Mouse (Mus musculus) telencephalon, adult 2 months (tissue): ENCODE measurements at regions not wholly inside any gene's neighbourhood (a gene's known extent, or its start where the extent isn't known, plus 50 kb on each side); places are given as distances from the start of the nearest gene placed in this dataset.
A peak's percentile ranks its signal among the peaks of the same experiment; 100 is the strongest.

ENCODE experiments used
- DNase-seq: peaks from one replicate; pipeline ENCODE4 v3.0.0-alpha.2; 2011; ENCODE audit warnings: low read depth, low spot score

DNA sequence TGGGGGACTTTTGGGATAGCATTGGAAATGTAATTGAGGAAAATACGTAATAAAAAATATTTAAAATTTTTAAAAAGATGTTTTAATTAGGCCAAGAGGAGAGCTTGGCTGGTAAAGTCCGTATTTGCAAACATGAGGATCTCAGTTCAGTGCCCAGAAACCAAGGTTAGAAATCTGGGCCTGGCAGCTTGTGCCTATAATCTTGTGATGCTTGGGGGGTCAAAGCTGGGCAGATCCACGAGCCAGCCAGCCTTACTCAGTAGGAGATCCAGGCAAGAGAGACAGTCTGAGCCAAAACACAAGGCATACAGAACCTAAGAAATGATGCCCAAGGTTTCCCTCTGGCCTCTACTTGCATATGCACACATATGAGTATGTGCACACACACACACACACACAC, 54.1 kb upstream of the Cxadr start:
- no peak for DNase-seq

DNA sequence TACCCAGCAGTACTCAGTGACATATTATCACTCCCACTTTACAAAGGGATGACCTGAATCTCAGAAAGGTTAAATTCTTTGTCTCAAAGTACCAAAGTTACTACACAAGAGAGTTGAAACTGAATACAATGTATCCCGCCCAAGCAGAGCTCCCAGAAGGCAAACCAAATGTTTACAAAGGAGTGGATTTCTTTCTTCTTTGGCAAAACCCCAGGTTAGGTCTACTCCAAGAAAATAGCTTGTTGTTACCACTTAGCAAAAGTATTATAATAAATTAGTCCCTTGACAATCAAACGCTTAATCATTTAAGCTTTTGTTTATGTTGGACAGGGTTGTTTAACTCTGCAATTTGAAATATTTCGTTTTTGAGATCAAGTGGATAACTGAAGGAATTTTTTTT, 58.6 kb upstream of the Cxadr start:
- DNase-seq = no peak

DNA sequence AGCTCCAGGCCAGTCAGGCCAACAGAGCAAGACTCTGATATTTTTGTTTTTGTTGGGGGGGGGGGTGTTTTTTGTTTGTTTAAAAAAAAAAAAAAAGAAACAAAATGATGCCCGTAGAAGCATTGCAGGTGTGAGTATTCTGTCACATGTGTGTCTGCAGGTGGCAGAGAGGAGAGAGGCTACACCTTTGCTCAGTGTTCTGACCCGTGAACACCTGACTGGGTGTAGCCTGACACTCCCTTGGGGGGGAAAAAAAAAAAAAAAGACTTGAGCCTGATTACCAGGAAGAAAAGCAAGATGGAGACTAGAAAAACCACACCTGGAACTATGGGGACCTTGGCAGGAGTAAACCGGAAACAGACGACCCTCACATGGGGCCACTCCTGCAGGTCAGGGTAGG, 61.1 kb upstream of the Cxadr start:
- no peak for DNase-seq

DNA sequence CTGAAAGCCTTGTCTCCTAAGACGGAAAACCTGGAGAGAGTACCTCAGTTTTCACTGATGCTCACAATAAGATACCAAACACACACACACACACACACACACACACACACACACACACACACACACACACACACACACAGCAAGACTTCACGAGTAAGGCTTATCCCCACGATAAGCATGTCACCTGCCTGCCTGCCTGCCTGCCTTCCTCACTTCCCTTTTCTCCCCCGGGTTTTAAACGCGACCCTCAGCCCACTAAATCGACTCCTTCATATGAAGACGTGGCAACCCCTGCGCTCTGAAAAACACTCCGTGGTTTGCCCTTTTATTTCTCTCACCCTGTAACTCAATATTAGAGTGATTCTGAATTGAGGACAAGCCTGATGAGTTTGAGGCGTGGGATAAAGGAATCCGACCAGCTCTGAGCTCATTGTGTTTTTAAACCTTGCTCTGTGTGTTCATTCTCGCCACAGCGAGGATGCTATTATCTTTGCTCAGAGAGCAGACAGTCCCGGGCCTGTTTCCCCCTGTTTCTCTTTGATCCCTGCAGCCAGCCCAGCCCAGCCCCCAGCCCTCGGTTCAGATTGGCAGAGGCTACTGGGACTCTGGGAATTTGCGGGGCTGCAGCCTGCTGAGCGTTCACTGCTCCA, 63.1 kb upstream of the Cxadr start:
- no peak for DNase-seq

DNA sequence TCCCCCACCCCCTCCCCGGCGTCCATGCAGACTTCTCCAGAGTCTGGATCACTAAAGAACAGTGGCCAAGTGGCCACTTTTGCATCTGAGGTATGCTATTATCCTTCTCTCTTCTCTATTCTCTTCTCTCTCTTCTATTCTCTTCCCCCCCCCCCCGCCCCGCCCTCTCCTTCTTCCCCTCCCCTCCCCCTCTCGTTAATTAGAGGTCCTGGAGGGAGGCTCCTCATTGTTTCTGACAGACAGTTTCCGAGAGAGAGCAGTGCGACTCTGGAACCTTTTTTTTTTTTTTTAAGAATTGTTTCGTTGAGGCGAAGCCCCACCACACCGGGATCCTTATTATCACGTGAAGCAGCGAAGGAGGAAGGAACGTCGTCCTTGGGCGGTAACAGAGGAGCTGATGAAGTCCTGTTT, 63.6 kb upstream of the Cxadr start:
- DNase-seq = no peak

DNA sequence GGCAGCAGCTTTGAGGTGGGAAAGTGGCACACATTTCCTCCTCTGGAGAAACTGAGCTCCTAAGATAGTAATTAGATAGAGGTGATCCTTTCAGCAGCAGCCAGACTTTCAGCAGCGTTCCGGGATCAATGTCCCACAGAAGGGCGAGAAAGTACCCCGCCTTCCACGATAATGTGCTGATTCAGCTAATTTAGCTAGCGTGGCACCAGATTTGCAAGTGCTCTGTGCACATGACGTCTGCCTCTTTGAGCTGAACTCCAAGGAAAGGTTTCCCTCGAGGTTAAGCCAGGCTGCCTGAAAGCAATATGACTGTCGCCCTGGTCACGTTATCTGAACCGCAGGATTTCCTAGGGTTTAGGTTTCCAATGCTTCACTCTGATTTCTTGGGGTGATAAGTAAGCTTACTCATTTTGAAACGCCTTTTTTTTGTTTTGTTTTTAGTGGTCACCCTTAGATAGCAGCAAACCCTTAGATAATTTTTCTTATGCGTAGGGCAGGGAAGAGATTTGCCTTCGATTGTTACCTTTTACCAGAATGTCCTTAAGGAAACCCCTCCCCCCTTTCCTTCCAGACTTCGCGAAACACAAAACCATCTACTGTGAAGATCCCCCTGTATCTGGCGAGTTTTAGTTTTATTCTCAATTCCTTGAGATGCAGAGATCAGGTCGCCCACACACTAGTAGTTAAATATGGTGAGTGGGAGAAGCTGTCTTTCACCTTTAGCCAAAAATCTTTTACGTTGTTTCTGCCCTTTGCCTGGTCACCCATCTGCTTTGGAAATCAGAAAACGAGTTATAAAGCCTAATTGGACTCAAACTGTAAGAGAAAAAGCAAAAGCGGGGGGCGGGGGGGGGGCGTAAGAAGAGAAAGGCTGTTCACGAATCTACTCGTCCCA, 64.3 kb upstream of the Cxadr start:
- no peak for DNase-seq

DNA sequence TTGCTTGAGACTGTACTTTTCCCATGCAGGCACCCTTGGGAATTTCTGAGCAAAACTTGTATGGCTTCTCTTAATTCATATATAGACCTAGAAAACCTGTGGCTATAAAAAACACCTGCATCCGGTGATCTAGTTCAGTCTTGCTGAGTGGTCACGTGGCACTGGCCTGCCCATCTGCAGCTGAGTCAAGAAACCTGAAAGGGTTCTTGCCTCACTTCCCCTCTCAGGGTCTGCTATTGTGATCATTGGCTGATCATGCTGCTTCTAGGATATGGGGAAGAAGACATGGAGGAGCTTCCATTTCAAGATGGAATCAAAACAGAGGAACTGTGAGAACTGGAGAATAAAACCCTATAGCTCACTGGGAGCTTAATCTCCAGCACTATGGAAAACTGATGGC, 69.1 kb upstream of the Cxadr start:
- no peak for DNase-seq

DNA sequence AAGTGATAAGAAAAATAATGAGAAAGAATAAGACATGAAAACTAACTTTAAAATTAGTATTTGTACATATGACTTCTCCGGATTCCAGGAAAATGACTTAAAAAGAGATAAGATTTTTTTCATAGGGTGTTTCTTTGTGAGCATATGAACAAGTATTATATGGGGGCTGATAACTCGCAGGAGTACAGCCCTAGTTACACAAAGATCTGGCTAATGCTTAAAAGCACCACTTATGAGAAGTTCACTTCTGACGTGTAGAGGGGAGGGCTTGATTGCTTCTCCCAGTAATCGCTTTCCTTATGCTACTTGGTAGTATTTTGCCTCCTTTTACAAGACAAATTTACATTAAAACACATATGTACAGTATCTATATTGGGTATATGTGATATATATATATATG, 72.3 kb upstream of the Cxadr start:
- DNase-seq = no peak

DNA sequence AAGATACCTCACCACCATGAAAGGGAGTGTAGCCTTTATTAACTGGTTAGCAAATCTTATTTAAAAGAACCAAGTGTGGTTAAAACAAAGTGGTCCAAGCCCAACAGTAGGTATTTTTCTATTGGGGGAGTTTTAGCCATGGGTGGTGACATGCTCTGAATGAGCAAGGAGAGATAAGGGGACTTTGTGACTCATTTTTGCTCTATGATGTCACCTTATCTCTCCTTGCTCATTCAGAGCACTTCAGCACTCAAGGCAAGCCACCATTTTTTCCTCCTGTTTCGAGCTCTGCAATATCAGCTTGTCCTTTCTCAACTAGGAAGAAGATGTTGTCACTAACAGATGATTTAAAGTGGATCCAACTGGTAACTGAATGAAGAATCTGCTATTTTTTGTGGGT, 78.9 kb upstream of the Cxadr start:
- DNase-seq = no peak

DNA sequence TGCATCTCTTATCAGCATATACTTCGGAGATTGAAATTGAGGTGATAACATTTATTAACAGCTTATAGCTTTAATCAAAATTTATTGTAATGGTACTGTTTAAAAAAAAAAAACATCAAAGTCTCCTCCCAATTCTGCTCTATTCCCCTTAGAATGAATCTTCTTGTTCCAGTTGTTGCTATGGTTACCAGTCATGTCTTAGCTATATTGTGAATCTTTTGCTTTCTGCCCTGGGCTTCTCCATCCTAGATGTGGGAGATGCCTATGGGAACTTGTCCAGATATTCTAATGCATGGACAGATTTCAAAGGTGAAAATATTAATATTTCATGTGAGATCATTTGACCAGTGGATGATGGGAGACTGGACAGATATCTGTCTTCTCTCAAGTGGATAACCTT, 79.5 kb upstream of the Cxadr start:
- no peak for DNase-seq

DNA sequence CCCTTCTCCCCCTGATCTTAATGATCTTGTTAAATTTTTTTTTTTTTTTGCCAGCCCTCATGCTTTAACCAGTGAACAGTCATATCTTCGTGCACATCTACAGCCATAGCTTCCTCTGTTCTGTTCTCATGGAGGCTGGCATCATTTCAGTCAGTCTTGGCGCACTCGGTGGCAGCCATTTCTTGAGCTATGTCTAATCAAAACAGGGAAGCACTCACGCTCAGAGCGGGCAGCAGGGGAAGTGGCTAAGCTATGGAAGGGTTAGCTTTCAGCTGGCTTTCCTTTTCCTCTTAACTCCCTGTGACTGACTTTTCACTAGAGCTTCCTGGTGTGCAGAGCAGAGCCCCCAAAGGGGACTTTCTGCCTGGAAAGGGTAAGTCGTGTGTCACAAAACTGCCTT, 83.7 kb upstream of the Cxadr start:
- DNase-seq = no peak

DNA sequence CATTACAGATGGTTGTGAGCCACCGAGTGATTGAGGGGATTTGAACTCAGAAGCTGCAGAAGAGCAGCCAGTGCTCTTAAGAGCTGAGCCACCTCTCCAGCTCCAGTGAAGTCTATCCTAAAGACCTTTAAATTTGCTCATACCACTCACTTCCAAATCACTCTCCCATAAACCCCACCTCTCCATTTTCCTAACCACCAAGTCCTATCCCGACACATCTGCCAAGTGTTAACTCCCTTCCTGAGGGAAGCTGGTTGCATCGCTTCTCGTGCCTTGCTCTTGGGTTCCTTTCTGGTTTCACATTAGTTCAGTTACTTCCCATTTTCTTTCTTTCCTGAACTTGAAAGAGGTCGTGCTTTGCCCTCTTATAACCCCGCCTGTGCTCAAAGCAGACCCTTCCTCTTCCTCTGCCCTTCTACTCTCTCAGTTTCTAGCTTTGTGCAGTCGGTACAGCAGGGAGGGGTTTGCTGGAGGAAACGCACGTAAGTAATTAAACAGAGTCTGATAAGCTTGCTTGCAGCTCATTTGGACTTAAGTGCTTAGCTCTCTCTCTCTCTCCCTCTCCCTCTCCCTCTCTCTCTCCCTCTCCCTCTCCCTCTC, 84.4 kb upstream of the Cxadr start:
- DNase-seq = no peak

DNA sequence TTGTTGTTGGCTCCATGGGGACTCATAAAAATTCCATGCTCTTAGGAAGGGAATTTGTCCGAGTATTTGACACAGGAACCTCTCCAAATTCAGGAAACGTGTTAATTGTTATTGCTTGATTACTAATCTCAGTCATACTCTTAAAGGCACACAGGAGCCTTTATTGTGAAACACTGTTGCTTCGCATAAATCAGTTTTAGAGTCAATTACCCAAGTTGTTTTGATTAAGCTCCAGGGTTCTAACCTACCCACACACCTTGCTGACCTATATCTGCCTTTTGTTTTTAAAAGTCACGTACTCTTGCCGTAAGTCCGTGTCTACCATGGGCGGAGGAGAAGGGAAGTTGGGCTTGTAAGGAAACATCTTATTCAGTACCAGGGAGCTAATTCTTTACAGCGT, 89.6 kb upstream of the Cxadr start:
- DNase-seq = no peak

DNA sequence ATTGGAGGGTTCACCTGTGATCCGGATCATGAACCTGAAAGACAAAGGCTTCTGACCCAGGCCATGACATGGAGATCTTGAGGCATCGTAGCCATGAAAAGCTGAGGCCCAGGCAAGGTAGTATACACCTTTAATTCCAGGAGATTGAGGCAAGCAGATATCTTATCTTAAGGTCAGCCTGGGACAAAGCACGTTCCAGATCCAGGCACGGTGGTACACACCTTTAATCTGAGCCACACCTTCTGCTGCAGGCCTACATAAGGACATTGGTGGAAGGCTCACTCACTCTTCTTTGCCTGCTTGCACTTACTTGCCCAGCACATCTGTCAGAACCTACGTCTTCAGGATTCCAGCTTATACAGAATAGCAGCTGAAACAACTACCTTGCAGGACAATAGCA, 93.0 kb upstream of the Cxadr start:
- DNase-seq = no peak

DNA sequence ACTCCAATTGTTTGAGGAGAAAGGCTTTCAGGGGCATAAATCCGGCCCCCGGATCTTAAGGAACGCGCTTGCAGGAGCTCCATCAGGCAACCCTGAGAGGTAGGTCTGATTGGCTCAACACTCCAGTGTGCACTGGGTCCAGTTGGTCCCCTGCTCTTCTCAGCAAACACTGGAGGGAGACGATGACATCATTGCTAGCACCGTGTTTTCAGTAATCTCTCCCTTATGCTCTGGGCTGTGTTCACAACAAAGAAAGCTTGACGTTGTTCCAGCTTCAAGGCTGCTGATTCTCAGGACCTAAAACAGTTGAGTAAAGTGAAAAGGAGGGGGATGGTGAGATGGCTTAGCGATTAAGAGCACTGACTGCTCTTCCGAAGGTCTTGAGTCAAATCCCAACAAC, 97.0 kb upstream of the Cxadr start:
- DNase-seq = no peak

DNA sequence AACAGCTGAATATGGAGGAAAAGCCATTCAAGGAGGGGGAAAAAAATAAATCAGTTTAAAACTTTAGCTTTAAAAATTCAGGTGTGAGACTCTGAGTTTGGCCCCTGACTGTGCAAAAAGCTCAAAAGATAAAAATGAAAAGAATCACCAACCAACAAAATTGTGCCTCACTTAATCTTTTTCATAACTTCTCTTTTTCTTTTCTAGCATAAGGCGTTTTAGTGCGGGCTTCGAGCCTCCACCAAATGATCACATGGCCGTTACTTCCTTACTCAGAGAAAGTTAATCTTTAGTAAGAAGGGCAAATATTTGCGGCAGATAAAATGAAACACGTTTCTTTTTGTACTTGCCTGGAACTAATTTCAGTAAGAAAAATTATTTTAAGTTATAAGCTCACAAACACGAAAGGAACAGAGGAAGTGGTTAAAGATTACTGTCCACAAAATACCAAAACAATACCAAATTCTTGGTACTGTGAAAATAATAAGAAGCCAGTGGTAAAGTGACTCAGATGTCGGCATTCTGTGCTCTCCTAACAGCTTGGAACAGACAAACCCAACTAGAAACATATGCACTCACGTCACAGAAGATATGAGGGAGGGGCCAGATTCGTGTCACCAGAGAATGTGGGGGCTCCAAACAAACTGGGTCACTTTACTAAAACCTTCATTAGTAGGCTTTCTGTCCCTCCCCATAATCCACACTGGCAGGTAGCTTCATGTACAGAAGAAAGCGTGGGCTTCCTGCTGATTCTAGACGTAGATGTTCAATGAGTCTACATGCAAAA, 101.1 kb upstream of the Cxadr start:
- no peak for DNase-seq

DNA sequence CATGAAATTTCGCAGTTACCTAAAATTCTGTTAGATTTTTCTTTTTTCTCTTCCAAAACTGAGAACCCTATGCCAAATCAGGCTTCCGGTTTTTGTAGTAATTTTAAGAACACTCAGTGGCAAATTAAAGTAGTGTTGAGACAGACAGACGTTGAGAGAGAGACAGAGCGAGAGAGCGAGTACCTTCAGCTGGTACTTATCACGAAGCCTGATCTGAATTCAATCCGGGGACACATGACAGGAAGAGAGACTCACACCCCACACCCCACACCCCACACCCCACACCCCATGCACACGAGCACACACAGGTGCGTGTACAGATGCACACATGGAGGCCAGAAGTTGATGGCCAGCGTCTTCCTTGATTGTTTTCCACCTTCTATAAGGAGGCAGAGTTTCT, 102.0 kb upstream of the Cxadr start:
- no peak for DNase-seq

DNA sequence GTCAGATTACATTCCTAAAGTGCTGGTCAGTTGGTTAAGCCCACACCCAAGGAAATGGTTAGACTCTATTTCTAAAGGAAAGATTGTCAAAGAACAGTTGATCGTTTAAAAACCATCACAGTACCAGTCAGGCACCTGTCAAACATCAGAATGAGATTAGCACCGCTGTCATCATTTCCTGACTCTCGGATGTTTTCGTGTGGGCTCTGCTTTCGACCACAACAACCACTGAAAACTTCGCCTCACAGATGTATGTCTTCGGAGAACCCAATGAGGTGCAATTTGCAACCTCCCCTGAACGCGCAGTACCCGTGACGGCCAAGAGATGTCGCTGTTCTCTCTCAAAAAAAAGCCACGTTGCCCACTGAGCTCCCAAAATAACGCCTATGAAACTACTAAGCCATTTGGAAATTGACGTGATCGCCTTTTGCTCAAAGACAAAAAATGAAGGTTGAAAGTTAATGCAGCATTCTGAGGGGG, 102.6 kb upstream of the Cxadr start:
- no peak for DNase-seq

DNA sequence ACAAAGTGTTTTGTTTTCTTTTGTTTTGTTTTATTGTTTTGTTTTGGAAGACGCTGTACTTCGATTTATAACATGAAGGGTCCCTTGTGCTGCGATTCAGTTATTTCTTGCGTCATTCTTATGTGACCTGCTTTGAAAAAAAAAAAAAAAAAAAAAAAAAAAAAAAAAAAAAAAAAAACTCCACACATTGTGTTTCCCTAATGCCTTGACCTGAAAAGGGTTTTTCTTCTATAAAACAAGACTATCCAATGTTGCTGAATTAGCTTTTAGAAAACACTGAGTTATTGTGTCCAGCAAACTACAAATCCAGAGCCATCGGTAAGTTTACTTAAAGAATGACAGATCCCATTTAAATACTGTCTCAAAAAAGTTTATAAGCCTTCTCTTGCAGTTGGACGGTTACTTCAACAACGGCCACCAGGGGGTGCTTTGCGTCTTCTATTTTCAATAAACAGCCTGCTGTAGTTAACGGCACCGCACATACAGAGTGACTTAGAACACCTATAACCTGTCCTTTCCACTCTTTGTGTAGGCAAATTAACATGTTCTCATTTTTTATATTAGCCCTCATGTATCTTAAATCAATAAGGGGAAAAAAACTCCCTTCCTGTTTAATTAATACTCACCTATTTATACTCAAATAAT, 103.9 kb upstream of the Cxadr start:
- peak; percentile 67 for DNase-seq

DNA sequence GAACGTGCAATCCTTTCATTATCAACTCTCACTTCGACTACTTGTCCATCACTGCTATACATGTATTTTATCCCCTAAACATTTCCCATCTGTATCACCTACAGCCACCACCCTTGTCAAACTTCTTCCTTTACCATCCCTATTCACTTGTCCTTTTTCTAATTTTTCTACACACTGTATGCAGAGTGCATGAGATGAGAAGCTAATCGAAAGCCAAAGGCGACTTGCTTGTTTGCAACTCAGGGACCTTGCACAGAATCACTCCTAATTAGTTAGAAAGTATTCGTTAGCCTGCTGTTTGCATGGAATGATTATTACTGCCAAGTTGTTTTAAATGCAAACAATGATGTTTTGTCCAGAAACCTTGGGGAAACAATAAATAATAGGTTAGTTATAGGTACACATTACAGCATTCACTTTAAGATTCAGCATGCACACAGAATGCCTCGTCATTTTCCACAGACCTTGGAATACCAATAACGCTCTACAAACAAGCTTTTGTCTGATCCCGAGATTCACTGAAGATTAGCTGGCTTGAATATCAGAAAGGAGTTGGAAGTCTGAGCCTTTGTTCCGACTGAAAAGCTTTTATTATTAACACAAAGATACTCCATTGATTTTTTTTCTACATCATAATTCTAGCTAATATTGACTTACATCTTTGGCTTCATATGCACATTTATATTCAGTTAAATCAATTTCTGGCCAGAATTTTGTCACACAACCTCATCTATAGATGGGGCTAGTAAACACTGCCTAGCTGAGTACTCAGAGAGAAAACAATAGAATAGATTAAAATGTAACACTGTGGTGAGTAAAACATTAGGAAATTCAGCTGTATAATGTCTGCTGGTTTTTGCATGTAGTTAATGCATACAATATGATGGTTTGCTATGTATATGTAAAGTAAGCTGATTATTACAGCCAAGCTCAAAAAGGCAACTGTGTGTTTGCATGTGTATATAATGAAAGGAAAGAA, 130.4 kb upstream of the Cxadr start:
- DNase-seq = no peak
